Mouse (Mus musculus) neural tube, embryonic 10.5 days (tissue): ENCODE data around the gene Adra2a.

Source experiments
- DNase-seq: peaks from one replicate; pipeline ENCODE4 v3.0.0-alpha.2; 2017; ENCODE audit warnings: low spot score; ENCODE audit errors: extremely low spot score

The Adra2a gene

GRCm38 (mm10) chr19:54043851-54044250 lies at the start of gene Adra2a:
Gene Adra2a (plus strand): TSS chr19:54044151.
- no peak for DNase-seq

GRCm38 (mm10) chr19:53994276-53994675 lies 49.7 kb upstream of the Adra2a start:
- no peak for DNase-seq

- no peak for DNase-seq
These were observed 33.0 kb upstream of the Adra2a start for GRCm38 (mm10) chr19:54010973-54011372.

- DNase-seq: no peak
These were observed 29.0 kb upstream of the Adra2a start for GRCm38 (mm10) chr19:54014999-54015398.

- no peak for DNase-seq
These were observed 28.4 kb upstream of the Adra2a start for GRCm38 (mm10) chr19:54015503-54015902.

GRCm38 (mm10) chr19:54035100-54035499 lies 8.9 kb upstream of the Adra2a start:
- DNase-seq: no peak

GRCm38 (mm10) chr19:54039441-54039840 lies 4.5 kb upstream of the Adra2a start:
- no peak for DNase-seq

- no peak for DNase-seq
These were observed 3.5 kb upstream of the Adra2a start for GRCm38 (mm10) chr19:54040356-54041028.

- DNase-seq: no peak
These were observed 3.0 kb upstream of the Adra2a start for GRCm38 (mm10) chr19:54041029-54041367.

GRCm38 (mm10) chr19:54044507-54045371 lies 788 bp downstream of the Adra2a start:
- DNase-seq: peak; percentile 87

GRCm38 (mm10) chr19:54045412-54045811 lies 1.5 kb downstream of the Adra2a start:
- no peak for DNase-seq

- peak; percentile 49 for DNase-seq
These were observed 2.2 kb downstream of the Adra2a start for GRCm38 (mm10) chr19:54045931-54046683.

GRCm38 (mm10) chr19:54046684-54047070 lies 2.7 kb downstream of the Adra2a start:
- DNase-seq: peak; percentile 59

- peak; percentile 56 for DNase-seq
These were observed 3.6 kb downstream of the Adra2a start for GRCm38 (mm10) chr19:54047386-54048050.

- DNase-seq: peak; percentile 36
These were observed 4.4 kb downstream of the Adra2a start for GRCm38 (mm10) chr19:54048161-54048885.

- DNase-seq: no peak
These were observed 7.7 kb downstream of the Adra2a start for GRCm38 (mm10) chr19:54051651-54052050.

- no peak for DNase-seq
These were observed 11.9 kb downstream of the Adra2a start for GRCm38 (mm10) chr19:54055845-54056244.

- DNase-seq: no peak
These were observed 24.5 kb downstream of the Adra2a start for GRCm38 (mm10) chr19:54068447-54068846.

GRCm38 (mm10) chr19:54070521-54070920 lies 26.6 kb downstream of the Adra2a start:
- DNase-seq: no peak

GRCm38 (mm10) chr19:54072233-54072800 lies 28.4 kb downstream of the Adra2a start:
- DNase-seq: no peak
